Mouse (Mus musculus) erythroid progenitor cell, adult 5-6 weeks (primary cell): ENCODE measurements around the gene Ptpro. TPM values are rescaled to one million over a fixed set of nuclear protein-coding genes. Genes with fewer than 3 reads are reported as not detected.
A peak's percentile ranks its signal among the peaks of the same experiment; 100 is the strongest.
"Not testable (repeated sequence)": the region's sequence is repeated elsewhere in the genome, so short reads cannot be mapped to it uniquely, and the experiment has no call there.

ENCODE experiments used
- ATAC-seq: replicated peaks from 2 replicates; pipeline ENCODE4 v1.8.0; 2016; ENCODE audit warnings: moderate number of reproducible peaks, mild to moderate bottlenecking, moderate TSS enrichment, inconsistent platforms; ENCODE audit not compliant: poor library complexity, low FRiP score, severe bottlenecking
- total RNA-seq, 2 experiments: library from RNA; stranded (forward) in 1 of 2; stranded (reverse) in 1 of 2; fragments of 150-400 nt in 1 of 2; fragments of 186-747, 209-891 nt in 1 of 2; gene quantifications; 2 replicates each; pipeline versions ENCODE4 v1.2.3 to v1.2.4; 2015 to 2017; ENCODE audit warnings: low replicate concordance in 2 of 2

The Ptpro gene
- total RNA-seq, 2 experiments from 2014 or later, result 1.4 to 1.7 TPM

DNA sequence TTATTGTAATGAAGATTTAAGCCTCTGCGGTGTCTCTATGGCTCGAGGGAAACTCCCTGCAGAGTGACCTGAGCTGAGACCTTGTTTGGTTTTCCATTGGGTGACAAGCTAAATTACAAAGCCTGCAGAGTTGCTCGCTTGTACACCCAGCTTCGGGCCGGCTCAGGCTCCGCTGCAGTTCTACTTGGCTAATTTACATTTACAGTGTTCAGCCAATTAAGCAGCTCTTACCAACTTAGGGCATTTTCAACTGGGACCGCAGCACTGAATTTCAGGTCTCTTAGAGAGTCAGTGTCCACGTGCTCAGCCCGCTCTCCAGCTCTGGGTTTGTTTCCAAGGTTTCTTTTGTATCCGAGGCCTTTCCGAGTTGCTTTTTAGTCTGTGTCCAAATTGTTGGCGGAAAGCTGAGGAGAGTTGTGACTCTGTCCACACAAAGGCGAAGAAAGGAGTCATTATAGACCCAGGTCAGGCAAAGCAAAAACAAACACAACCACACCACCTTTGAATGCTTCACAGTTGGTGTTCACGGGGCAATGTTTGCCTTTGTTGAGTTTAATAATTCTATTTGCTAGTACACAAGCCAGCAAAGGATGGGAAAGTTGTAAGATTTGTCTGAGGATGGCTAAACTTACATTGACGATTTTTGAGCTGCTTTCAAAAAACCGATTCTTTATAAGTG, 185.9 kb downstream of the Ptpro start:
- no peak for ATAC-seq

DNA sequence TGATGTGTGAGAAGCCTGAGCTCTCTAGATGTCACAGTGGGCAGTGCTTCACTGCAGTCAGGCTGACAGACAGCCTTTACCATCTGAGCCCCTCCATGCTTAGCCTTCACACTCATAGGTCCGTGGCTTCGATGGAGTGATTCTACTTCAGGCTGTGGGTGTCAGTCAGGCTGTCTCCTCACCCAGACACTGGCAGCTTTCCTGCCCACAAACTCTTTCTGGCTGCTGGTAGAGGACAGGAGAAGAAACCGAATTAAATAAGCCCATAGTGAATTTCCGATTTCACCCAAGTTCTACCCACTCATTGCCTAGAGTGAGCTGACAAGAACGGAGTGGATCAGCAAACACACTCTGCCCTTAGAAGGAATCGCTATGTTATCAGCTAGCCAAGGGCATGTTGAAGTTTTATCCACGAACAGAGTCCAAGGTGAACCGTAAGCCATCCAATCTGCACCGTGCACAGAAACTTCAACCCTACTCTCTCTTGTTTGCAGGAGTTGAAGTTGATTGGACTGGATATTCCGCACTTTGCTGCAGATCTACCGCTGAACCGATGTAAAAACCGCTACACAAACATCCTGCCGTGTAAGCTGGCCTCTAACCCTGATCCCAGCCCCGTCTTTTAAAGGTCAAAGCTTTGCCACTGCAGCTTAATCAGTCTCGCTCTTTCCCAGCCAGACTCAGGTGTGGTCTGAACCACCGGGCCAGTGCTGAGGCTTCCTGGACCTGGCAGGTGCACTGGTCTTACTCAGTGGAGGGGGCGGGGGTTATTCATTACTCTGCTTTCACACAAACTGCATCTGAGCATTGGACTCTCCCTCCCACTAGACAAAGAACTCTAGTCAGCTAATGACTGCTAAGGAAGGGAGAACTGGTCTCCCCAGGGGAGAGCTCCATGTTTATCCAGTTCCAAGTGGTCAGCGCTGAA, 188.7 kb downstream of the Ptpro start:
- no peak for ATAC-seq

GRCm38 (mm10) chr6:137443089-137443488, 191.0 kb downstream of the Ptpro start:
- ATAC-seq, result no peak

DNA sequence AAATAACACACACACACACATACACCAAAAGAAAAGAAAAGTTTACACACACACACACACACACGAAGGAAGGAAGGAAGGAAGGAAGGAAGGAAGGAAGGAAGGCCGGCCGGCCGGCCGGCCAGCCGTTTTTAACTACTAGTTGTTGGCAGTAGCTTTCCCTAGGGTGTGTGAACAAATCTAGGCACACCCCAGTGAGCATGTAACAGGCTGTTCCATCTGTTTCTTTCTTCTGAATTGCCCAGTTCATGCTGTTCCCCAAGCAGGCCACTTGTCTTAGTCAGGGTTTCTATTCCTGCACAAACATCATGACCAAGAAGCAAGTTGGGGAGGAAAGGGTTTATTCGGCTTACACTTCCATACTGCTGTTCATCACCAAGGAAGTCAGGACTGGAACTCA, 194.0 kb downstream of the Ptpro start:
- not testable (repeated sequence) for ATAC-seq

DNA sequence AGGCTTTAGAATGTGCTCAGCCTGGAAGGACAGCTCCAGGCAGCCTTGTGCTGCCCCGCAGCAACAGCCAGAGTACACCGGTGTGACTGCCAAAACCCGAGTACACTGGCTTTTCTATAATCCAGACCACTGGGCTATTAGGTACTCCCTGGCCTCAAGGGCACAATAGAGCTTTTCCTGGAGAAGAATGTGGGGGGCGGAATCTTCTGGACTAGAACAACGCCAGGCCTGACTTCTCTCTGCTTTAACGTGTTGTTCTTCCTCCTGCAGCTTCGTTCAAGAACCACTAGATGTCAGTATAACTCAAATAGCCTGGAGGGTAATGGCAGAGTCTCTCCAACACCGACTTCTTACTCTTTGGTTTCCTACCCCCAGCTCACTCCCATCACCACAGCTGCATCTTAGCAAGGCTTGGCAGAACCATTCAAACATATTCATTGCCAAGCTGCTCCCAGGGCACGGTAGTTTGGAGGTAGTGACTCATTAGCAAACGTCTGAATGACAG, 203.5 kb downstream of the Ptpro start:
- peak; percentile 39 for ATAC-seq

DNA sequence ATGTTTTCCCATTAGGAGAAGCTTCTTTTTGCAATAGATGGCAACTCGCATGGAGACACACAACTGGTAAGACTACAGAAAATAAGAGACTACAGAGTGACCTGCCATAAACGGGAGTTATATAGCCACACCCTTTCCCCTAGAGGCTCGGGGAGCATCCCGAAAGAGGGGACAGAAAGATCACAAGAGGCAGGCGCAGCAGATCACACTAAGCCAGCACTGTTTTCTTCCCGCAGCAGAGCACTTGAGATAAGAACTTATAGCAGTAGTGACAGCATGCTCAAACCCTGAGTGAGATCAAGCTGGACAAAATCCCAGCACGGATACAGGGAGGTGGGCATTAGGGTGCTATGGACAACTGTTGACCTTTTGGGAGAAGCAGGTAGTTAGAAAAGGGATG, 203.9 kb downstream of the Ptpro start:
- no peak for ATAC-seq

GRCm38 (mm10) chr6:137457210-137457609, 205.1 kb downstream of the Ptpro start:
- no peak for ATAC-seq

DNA sequence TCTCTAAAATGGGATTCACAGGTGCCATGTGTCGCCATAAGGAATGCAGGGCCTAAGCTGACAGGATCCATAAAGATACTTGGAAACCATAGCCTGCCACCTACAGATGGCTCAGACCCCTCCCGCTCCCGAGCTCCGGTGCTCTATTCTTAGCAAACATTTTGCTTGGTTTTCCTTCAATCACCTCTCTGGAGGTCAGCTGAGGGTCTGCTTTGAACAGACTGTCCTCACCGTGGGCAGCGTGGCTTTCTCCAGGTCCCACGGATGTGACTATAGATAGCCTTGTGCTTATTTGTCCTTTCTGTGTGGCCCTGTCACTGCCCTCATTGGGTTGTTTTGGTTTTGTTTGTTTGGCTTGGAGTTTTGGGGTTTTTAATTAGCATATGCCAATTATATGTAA, 206.0 kb downstream of the Ptpro start:
- ATAC-seq, result no peak

DNA sequence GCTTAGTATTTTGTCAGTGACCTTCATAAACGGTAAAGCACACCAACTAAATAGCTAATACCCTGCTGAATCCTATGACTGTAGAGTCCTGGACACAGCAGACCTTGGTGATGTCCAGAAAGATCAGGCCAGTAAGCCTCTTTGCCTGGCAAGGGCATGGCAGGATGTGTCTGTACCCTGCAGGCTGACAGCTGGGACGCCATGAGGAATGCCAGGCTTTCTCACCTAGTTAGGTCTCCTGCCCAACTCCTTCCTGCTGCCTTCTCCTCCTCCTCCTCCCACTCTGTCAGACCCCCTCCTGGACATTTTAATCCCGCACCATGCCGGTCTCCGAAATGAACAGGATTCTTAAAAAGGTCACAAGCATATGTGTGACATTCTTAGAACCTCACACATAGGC, 211.7 kb downstream of the Ptpro start:
- ATAC-seq, result no peak

- no peak for ATAC-seq
These were observed 213.1 kb downstream of the Ptpro start for GRCm38 (mm10) chr6:137465253-137465652.

DNA sequence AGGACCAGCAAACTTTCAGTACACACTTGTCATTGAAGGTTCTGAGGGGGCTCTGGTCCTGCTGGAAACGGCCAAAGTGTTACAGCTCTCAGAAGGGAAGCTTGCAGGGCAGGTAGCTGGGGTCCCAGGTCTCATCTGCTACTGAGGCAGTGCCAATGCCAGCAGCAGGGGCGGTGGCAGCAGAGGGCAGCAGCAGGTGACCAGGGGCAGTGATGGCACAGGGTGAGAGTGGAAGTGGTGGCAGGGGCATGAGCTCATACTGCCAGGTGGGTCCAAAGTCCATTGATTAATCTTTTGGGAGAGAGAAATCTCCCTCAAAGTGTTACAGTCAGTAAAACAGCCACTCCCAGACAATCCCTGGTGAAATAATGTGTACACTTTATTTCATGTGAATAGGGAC, 214.1 kb downstream of the Ptpro start:
- no peak for ATAC-seq

GRCm38 (mm10) chr6:137467696-137468095, 215.6 kb downstream of the Ptpro start:
- ATAC-seq, result no peak

DNA sequence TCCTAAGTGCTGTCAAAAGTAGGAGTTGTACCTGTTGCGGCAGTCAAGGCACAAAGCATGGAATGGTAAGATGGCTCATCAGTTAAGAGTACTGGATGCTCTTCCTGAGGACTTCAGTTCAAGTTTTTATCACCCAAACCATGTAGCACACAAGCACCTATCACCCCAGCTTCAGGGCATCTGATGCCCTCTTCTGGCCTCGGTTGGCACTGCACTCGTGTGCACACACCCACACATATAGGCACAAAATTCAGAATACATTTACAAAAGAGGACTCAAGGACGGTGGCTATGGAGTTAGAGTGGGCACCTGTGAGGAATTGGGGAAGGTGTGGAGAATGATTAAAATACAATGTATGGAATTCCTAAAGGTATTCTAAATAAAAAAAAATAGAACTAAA, 217.4 kb downstream of the Ptpro start:
- ATAC-seq, result no peak

- ATAC-seq, result no peak
These were observed 218.9 kb downstream of the Ptpro start for GRCm38 (mm10) chr6:137470901-137471598.

- ATAC-seq, result no peak
These were observed 220.0 kb downstream of the Ptpro start for GRCm38 (mm10) chr6:137472129-137472528.

DNA sequence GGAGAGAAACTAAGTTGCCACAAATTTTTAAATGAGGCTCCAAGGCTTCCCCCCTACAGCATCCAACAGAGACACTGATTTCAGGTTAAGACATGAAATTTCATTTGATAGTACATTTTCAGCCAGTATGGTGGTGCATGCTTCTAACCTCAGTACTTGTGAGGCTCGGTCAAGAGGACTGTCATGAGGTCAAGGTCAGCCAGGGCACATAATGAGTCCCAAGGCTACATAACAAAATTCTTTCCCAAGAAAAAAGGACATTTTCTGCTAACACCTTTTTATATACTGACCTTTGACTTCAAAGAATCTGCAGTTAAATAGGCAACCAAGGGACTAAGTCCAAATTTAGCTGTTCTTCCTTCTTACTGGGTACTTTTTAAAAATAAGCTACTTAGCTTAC, 221.3 kb downstream of the Ptpro start:
- no peak for ATAC-seq

DNA sequence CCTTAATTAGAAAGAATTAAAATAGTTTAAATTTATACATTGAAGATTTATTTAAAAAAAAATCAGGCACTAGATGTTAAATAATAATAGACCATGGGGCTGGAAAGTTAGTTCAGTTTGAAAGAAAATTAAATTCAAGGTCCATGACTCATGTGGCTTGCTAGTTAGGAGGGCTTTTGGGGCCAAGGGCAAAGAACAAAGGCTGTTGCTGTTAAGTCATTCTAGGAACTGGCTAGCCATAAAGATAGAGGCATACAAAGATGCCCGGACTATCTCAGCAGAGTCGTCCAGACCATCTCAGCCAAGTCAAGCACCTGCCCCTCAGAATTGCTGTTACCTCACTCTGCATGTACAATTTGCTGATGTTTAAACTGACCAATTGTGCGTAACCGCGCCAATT, 223.6 kb downstream of the Ptpro start:
- ATAC-seq, result not testable (repeated sequence)

- ATAC-seq, result no peak
These were observed 230.8 kb downstream of the Ptpro start for GRCm38 (mm10) chr6:137482891-137483290.

DNA sequence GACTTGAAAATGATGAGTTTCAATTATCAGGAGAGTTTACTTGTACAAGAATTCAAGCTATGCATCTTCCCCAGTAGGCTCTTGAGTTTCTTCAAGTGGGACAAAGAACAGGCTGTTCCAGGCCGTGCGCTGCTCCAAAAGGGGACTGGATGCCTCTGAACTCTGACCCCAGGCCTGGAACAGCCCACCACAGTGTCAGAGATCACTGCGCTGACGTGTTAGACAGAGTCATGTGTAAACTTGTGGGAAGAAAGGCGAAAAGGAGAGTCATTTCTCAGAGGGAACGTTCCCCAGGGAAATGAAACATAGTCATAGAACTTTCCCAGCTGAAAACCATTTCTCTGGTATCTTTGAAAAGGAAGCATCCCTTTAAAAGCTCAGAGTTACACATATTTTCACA, 235.3 kb downstream of the Ptpro start:
- ATAC-seq, result no peak

- ATAC-seq, result no peak
These were observed 238.0 kb downstream of the Ptpro start for GRCm38 (mm10) chr6:137490115-137490514.
